Mouse (Mus musculus): ENCODE measurements around the gene Cd300ld5.
"Not testable (repeated sequence)": the region's sequence is repeated elsewhere in the genome, so short reads cannot be mapped to it uniquely, and the experiment has no call there.

Cd300ld5 gene

GRCm38 (mm10) chr11:115037669-115038068, at the start of gene Cd300ld5:
Cd300ld5 (minus strand) TSS chr11:115037769.
- not testable (repeated sequence) for DNase-seq (ENCODE audit: low spot score in 2 of 2)

GRCm38 (mm10) chr11:115086213-115086612, 48.6 kb upstream of the Cd300ld5 start:
- DNase-seq (ENCODE audit: low spot score in 2 of 2) = no peak

GRCm38 (mm10) chr11:115085064-115085463, 47.5 kb upstream of the Cd300ld5 start:
- DNase-seq (ENCODE audit: low spot score in 2 of 2) = no peak

GRCm38 (mm10) chr11:115084595-115084994, 47.0 kb upstream of the Cd300ld5 start:
- DNase-seq (ENCODE audit: low spot score in 2 of 2) = no peak

- peak in 1 of 2 experiments; percentile 81 for DNase-seq (ENCODE audit: low spot score in 2 of 2)
These were observed 46.0 kb upstream of the Cd300ld5 start for GRCm38 (mm10) chr11:115083376-115084139.

GRCm38 (mm10) chr11:115082196-115082595, 44.6 kb upstream of the Cd300ld5 start:
- DNase-seq (ENCODE audit: low spot score in 2 of 2) = no peak

- no peak for DNase-seq (ENCODE audit: low spot score in 2 of 2)
These were observed 43.8 kb upstream of the Cd300ld5 start for GRCm38 (mm10) chr11:115081373-115081772.

GRCm38 (mm10) chr11:115080886-115081285, 43.3 kb upstream of the Cd300ld5 start:
- peak; percentile 23 to 70 for DNase-seq (ENCODE audit: low spot score in 2 of 2)

- no peak for DNase-seq (ENCODE audit: low spot score in 2 of 2)
These were observed 41.1 kb upstream of the Cd300ld5 start for GRCm38 (mm10) chr11:115078680-115079079.

GRCm38 (mm10) chr11:115077436-115077835, 39.9 kb upstream of the Cd300ld5 start:
- DNase-seq (ENCODE audit: low spot score in 2 of 2) = no peak

- no peak for DNase-seq (ENCODE audit: low spot score in 2 of 2)
These were observed 38.3 kb upstream of the Cd300ld5 start for GRCm38 (mm10) chr11:115075859-115076258.

GRCm38 (mm10) chr11:115075407-115075806, 37.8 kb upstream of the Cd300ld5 start:
- DNase-seq (ENCODE audit: low spot score in 2 of 2) = no peak

GRCm38 (mm10) chr11:115073002-115073401, 35.4 kb upstream of the Cd300ld5 start:
- peak in 1 of 2 experiments; percentile 7 for DNase-seq (ENCODE audit: low spot score in 2 of 2)

GRCm38 (mm10) chr11:115071631-115072294, 34.2 kb upstream of the Cd300ld5 start:
- DNase-seq (ENCODE audit: low spot score in 2 of 2) = no peak

GRCm38 (mm10) chr11:115071015-115071551, 33.5 kb upstream of the Cd300ld5 start:
- DNase-seq (ENCODE audit: low spot score in 2 of 2) = no peak

GRCm38 (mm10) chr11:115066768-115067167, 29.2 kb upstream of the Cd300ld5 start:
- no peak for DNase-seq (ENCODE audit: low spot score in 2 of 2)

GRCm38 (mm10) chr11:115062077-115062476, 24.5 kb upstream of the Cd300ld5 start, which contains the start of gene Cd300e:
Cd300e (minus strand) TSS chr11:115062177.
- DNase-seq (ENCODE audit: low spot score in 2 of 2) = no peak

- DNase-seq (ENCODE audit: low spot score in 2 of 2) = no peak
These were observed 22.2 kb upstream of the Cd300ld5 start for GRCm38 (mm10) chr11:115059797-115060196.

GRCm38 (mm10) chr11:115058701-115059100, 21.1 kb upstream of the Cd300ld5 start:
- DNase-seq (ENCODE audit: low spot score in 2 of 2) = no peak

- DNase-seq (ENCODE audit: low spot score in 2 of 2) = no peak
These were observed 17.0 kb upstream of the Cd300ld5 start for GRCm38 (mm10) chr11:115054537-115054936.

- no peak for DNase-seq (ENCODE audit: low spot score in 2 of 2)
These were observed 15.4 kb upstream of the Cd300ld5 start for GRCm38 (mm10) chr11:115052991-115053390.

GRCm38 (mm10) chr11:115052206-115052605, 14.6 kb upstream of the Cd300ld5 start:
- no peak for DNase-seq (ENCODE audit: low spot score in 2 of 2)
